Mouse (Mus musculus) monocyte, adult 5-6 weeks (primary cell): ENCODE measurements around the gene Fat1. TPM values are rescaled to one million over a fixed set of nuclear protein-coding genes. Genes with fewer than 3 reads are reported as not detected.

ENCODE experiments used
- ATAC-seq: fragments of 153-309, 156-312 bp; replicated peaks from 2 replicates; pipeline ENCODE4 v1.8.0; 2017; ENCODE audit warnings: mild to moderate bottlenecking; ENCODE audit not compliant: low TSS enrichment, insufficient number of reproducible peaks, severe bottlenecking, poor library complexity, low FRiP score
- total RNA-seq: library from RNA; stranded (forward); fragments of 200-1000, 200-491, 200-594 nt; gene quantifications from 3 replicates; pipeline ENCODE4 v1.2.3, GENCODE M21; 2017

The Fat1 gene
- total RNA-seq, 1 experiment from 2014 or later = 0.10 TPM

- ATAC-seq = no peak
Observed at GRCm38 (mm10) chr8:44997829-44998228, 62.6 kb downstream of the Fat1 start.

GRCm38 (mm10) chr8:44998275-44998674 is 63.0 kb downstream of the Fat1 start:
- ATAC-seq = no peak

- no peak for ATAC-seq
Observed at GRCm38 (mm10) chr8:44998681-44999277, 63.5 kb downstream of the Fat1 start.

GRCm38 (mm10) chr8:45001577-45002197 is 66.4 kb downstream of the Fat1 start:
- ATAC-seq = no peak

GRCm38 (mm10) chr8:45002686-45003085 is 67.4 kb downstream of the Fat1 start:
- ATAC-seq = no peak

GRCm38 (mm10) chr8:45004021-45004420 is 68.8 kb downstream of the Fat1 start:
- no peak for ATAC-seq

GRCm38 (mm10) chr8:45010685-45011084 is 75.4 kb downstream of the Fat1 start:
- ATAC-seq = no peak

- no peak for ATAC-seq
Observed at GRCm38 (mm10) chr8:45011774-45012173, 76.5 kb downstream of the Fat1 start.

GRCm38 (mm10) chr8:45013852-45014251 is 78.6 kb downstream of the Fat1 start:
- no peak for ATAC-seq

- no peak for ATAC-seq
Observed at GRCm38 (mm10) chr8:45014498-45015067, 79.3 kb downstream of the Fat1 start.

GRCm38 (mm10) chr8:45015876-45016275 is 80.6 kb downstream of the Fat1 start:
- no peak for ATAC-seq

- ATAC-seq = no peak
Observed at GRCm38 (mm10) chr8:45019241-45019640, 84.0 kb downstream of the Fat1 start.

- ATAC-seq = no peak
Observed at GRCm38 (mm10) chr8:45021171-45021570, 85.9 kb downstream of the Fat1 start.

GRCm38 (mm10) chr8:45021911-45022665 is 86.8 kb downstream of the Fat1 start:
- ATAC-seq = no peak

- ATAC-seq = no peak
Observed at GRCm38 (mm10) chr8:45028081-45028497, 92.8 kb downstream of the Fat1 start.

GRCm38 (mm10) chr8:45038350-45038749 is 103.1 kb downstream of the Fat1 start:
- no peak for ATAC-seq

- no peak for ATAC-seq
Observed at GRCm38 (mm10) chr8:45044160-45044559, 108.9 kb downstream of the Fat1 start.

GRCm38 (mm10) chr8:45050451-45050850 is 115.2 kb downstream of the Fat1 start:
- no peak for ATAC-seq

- ATAC-seq = no peak
Observed at GRCm38 (mm10) chr8:45051236-45051635, 116.0 kb downstream of the Fat1 start.

- no peak for ATAC-seq
Observed at GRCm38 (mm10) chr8:45052205-45052604, 117.0 kb downstream of the Fat1 start.
